Mouse (Mus musculus) heart, postnatal 0 days (tissue): Measurements from ENCODE around the gene Dok7. TPM values are rescaled to one million over a fixed set of nuclear protein-coding genes. Genes with fewer than 3 reads are reported as not detected.

Source experiments
- ATAC-seq: fragments of 200-750 bp; cut with Nextera tagmentation; 2 replicates; pipeline ENCODE4 v1.8.0; 2017; ENCODE audit warnings: low read depth, moderate number of reproducible peaks, moderate library complexity; ENCODE audit not compliant: insufficient read depth
- DNase-seq: peaks from one replicate; pipeline ENCODE4 v3.0.0-alpha.2; 2016; ENCODE audit warnings: low spot score
- H3K27ac ChIP-seq: fragments of 300-500 bp; sonication (generic); 2 replicates; pipeline ENCODE4 v1.5.1; 2014; ENCODE audit warnings: low read depth, mild to moderate bottlenecking
- H3K27me3 ChIP-seq: fragments of 300-500 bp; sonication (generic); 2 replicates; pipeline ENCODE4 v1.6.1; 2014; ENCODE audit warnings: low read length, mixed read lengths; ENCODE audit not compliant: control insufficient read depth, insufficient read depth
- H3K36me3 ChIP-seq: fragments of 300-500 bp; sonication (generic); replicated peaks from 2 replicates; pipeline ENCODE4 v1.6.1; 2014; ENCODE audit warnings: low read length, mixed read lengths; ENCODE audit not compliant: control insufficient read depth, insufficient read depth
- H3K4me1 ChIP-seq: fragments of 300-500 bp; sonication (generic); 2 replicates; pipeline ENCODE4 v1.6.1; 2014; ENCODE audit warnings: antibody characterized with exemption; ENCODE audit not compliant: control insufficient read depth, insufficient read depth
- H3K4me2 ChIP-seq: fragments of 300-500 bp; sonication (generic); 2 replicates; pipeline ENCODE4 v1.6.1; 2014; ENCODE audit warnings: low read depth, mild to moderate bottlenecking, low read length, moderate library complexity
- H3K4me3 ChIP-seq: fragments of 300-500 bp; sonication (generic); 2 replicates; pipeline ENCODE4 v1.5.1; 2014; ENCODE audit warnings: low read depth, low read length
- H3K9ac ChIP-seq: fragments of 300-500 bp; sonication (generic); replicated peaks from 2 replicates; pipeline ENCODE4 v1.6.1; 2014; ENCODE audit warnings: low read depth, low read length, mixed read lengths
- H3K9me3 ChIP-seq: fragments of 300-500 bp; sonication (generic); replicated peaks from 2 replicates; pipeline ENCODE4 v1.6.1; 2016; ENCODE audit warnings: low read length; ENCODE audit not compliant: control insufficient read depth
- CTCF ChIP-seq: IDR thresholded peaks from 2 replicates; pipeline ENCODE4 v1.5.1; 2016; ENCODE audit warnings: antibody characterized with exemption, control low read depth, low read depth
- EP300 ChIP-seq: IDR thresholded peaks from 2 replicates; pipeline ENCODE4 v1.6.1; 2016; ENCODE audit warnings: antibody characterized with exemption, low read depth
- WGBS: fragments of 180-500 bp; shearing (Covaris S2); extraction: QIAGEN DNeasy Blood & Tissue Kit; methylation state at CpG from one replicate; pipeline ENCODE4 v1.1.7; 2014; 5-methylcytosine and 5-hydroxymethylcytosine counted together
- polyA plus RNA-seq: library from polyadenylated mRNA; unstranded; fragments of >200 nt; fragmentation: Nextera tagmentation; extraction: Ambion mirVana; gene quantifications from 2 replicates; pipeline ENCODE4 v1.2.1, GENCODE M21; 2015
- total RNA-seq: library from RNA; depleted of rRNA; stranded (reverse); fragments of >200 nt; gene quantifications from 2 replicates; pipeline ENCODE4 v1.2.3, GENCODE M21; 2014; ENCODE audit warnings: low replicate concordance

Dok7 gene
- total and polyA plus RNA-seq, 2 experiments from 2014 or later: 14.1 to 37.7 TPM

- Histone ChIP-seq H3K27ac (no peak overlapping the region), H3K9ac (peak overlapping the region; percentile 87), H3K4me3 (peak overlapping the region; percentile 79), H3K4me2 (peak overlapping the region; percentile 89), H3K9me3 (no peaks in the 10 kb centered on the region), H3K27me3 (no peaks in the 10 kb centered on the region; the same call in 1 of the 2 replicates), H3K4me1 (peaks cover 43% of the 10 kb centered on the region), H3K36me3 (no peaks in the 10 kb centered on the region)
- no peak for DNase-seq
- TF ChIP-seq CTCF (no peak; the same call in 1 of the 2 replicates), EP300 (no peak)
- ATAC-seq: no peak
- 12% methylated on average over 4 of the region's 4 CpGs for WGBS
Measured at GRCm38 (mm10) chr5:35057582-35057981, 1.0 kb downstream of the Dok7 start.

GRCm38 (mm10) chr5:35058216-35058615 is 1.6 kb downstream of the Dok7 start:
- no peak for DNase-seq
- TF ChIP-seq EP300 (no peak), CTCF (no peak)
- H3K4me3 ChIP-seq: peak overlapping the region; percentile 79; the same call in 1 of the 2 replicates
- ATAC-seq: no peak
- H3K27me3 ChIP-seq: no peaks in the 10 kb centered on the region; the same call in 1 of the 2 replicates
- no peak overlapping the region for H3K9ac ChIP-seq
- H3K4me1 ChIP-seq: peaks cover 43% of the 10 kb centered on the region
- H3K9me3 ChIP-seq: no peaks in the 10 kb centered on the region
- no peak overlapping the region for H3K27ac ChIP-seq
- H3K4me2 ChIP-seq: peak overlapping the region; percentile 89
- 53% methylated on average over 1 of the region's 1 CpGs for WGBS
- no peaks in the 10 kb centered on the region for H3K36me3 ChIP-seq

GRCm38 (mm10) chr5:35060098-35060497 is 3.5 kb downstream of the Dok7 start:
- no peaks in the 10 kb centered on the region; the same call in 1 of the 2 replicates for H3K27me3 ChIP-seq
- no peak overlapping the region for H3K4me3 ChIP-seq
- peaks cover 39% of the 10 kb centered on the region for H3K4me1 ChIP-seq
- TF ChIP-seq EP300: no peak
- no peak for TF ChIP-seq CTCF
- H3K4me2 ChIP-seq: no peak overlapping the region
- no peak overlapping the region for H3K9ac ChIP-seq
- H3K27ac ChIP-seq: peak overlapping the region; percentile 74
- DNase-seq (peak; percentile 33), ATAC-seq (peak; percentile 62)
- WGBS: 24% methylated on average over 3 of the region's 3 CpGs
- H3K36me3 ChIP-seq: no peaks in the 10 kb centered on the region
- no peaks in the 10 kb centered on the region for H3K9me3 ChIP-seq

- Histone ChIP-seq H3K4me3 (no peak overlapping the region), H3K36me3 (peaks cover 32% of the 10 kb centered on the region), H3K4me1 (0 out of 2 replicates have a peak, but pooled peaks cover 7% of the 10 kb centered on the region), H3K27ac (no peak overlapping the region), H3K9ac (no peak overlapping the region), H3K9me3 (no peaks in the 10 kb centered on the region), H3K27me3 (no peaks in the 10 kb centered on the region), H3K4me2 (no peak overlapping the region)
- TF ChIP-seq EP300 (no peak), CTCF (no peak)
- DNase-seq (no peak), ATAC-seq (no peak)
- WGBS: 86% methylated on average over 2 of the region's 2 CpGs
Measured at GRCm38 (mm10) chr5:35069841-35070240, 13.3 kb downstream of the Dok7 start.

- Histone ChIP-seq H3K4me2 (no peak overlapping the region), H3K36me3 (peaks cover 37% of the 10 kb centered on the region), H3K4me3 (no peak overlapping the region), H3K4me1 (0 out of 2 replicates have a peak, but pooled peaks cover 7% of the 10 kb centered on the region), H3K9ac (no peak overlapping the region), H3K27me3 (no peaks in the 10 kb centered on the region), H3K9me3 (no peaks in the 10 kb centered on the region), H3K27ac (no peak overlapping the region)
- WGBS: 75% methylated on average over 8 of the region's 8 CpGs
- ATAC-seq: no peak
- TF ChIP-seq EP300 (no peak), CTCF (no peak)
- DNase-seq: no peak
Measured at GRCm38 (mm10) chr5:35070314-35070713, 13.7 kb downstream of the Dok7 start.

- 55% methylated on average over 7 of the region's 7 CpGs for WGBS
- TF ChIP-seq EP300 (no peak), CTCF (no peak)
- ATAC-seq: no peak
- Histone ChIP-seq H3K36me3 (peaks cover 43% of the 10 kb centered on the region), H3K4me2 (no peak overlapping the region), H3K27me3 (no peaks in the 10 kb centered on the region), H3K9me3 (no peaks in the 10 kb centered on the region), H3K9ac (no peak overlapping the region), H3K4me3 (no peak overlapping the region), H3K4me1 (0 out of 2 replicates have a peak, but pooled peaks cover 7% of the 10 kb centered on the region), H3K27ac (no peak overlapping the region)
- DNase-seq: no peak
Measured at GRCm38 (mm10) chr5:35070953-35071352, 14.4 kb downstream of the Dok7 start.
